Mouse (Mus musculus) hindbrain, embryonic 16.5 days (tissue): ENCODE measurements around the gene Ralgapb. TPM values are rescaled to one million over a fixed set of nuclear protein-coding genes. Genes with fewer than 3 reads are reported as not detected.

Experiments used
- ATAC-seq: fragments of 200-750 bp; cut with Nextera tagmentation; 2 replicates; pipeline ENCODE4 v1.8.0; 2017; ENCODE audit warnings: moderate TSS enrichment, moderate library complexity
- H3K27ac ChIP-seq: fragments of 300-500 bp; sonication (generic); 2 replicates; pipeline ENCODE4 v1.5.1; 2014; ENCODE audit warnings: low read depth, mild to moderate bottlenecking, control low read depth, low read length, moderate library complexity
- H3K27me3 ChIP-seq: fragments of 300-500 bp; sonication (generic); replicated peaks from 2 replicates; pipeline ENCODE4 v1.6.1; 2014; ENCODE audit warnings: low read length; ENCODE audit not compliant: control insufficient read depth, insufficient read depth
- H3K36me3 ChIP-seq: fragments of 300-500 bp; sonication (generic); 2 replicates; pipeline ENCODE4 v1.6.1; 2014; ENCODE audit warnings: mild to moderate bottlenecking, low read length, moderate library complexity, mixed read lengths; ENCODE audit not compliant: control insufficient read depth, insufficient read depth
- H3K4me1 ChIP-seq: fragments of 300-500 bp; sonication (generic); 2 replicates; pipeline ENCODE4 v1.6.1; 2014; ENCODE audit warnings: low read depth, low read length; ENCODE audit not compliant: control insufficient read depth, insufficient read depth
- H3K4me2 ChIP-seq: fragments of 300-500 bp; sonication (generic); 2 replicates; pipeline ENCODE4 v1.6.1; 2014; ENCODE audit warnings: mild to moderate bottlenecking, low read length, control low read depth, moderate library complexity
- H3K4me3 ChIP-seq: fragments of 300-500 bp; sonication (generic); 2 replicates; pipeline ENCODE4 v1.5.1; 2014; ENCODE audit warnings: mild to moderate bottlenecking, low read length, control low read depth, moderate library complexity
- H3K9ac ChIP-seq: fragments of 300-500 bp; sonication (generic); 2 replicates; pipeline ENCODE4 v1.6.1; 2014; ENCODE audit warnings: low read depth, mild to moderate bottlenecking, control low read depth, low read length, moderate library complexity
- H3K9me3 ChIP-seq: fragments of 300-500 bp; sonication (generic); 2 replicates; pipeline ENCODE4 v1.6.1; 2014; ENCODE audit warnings: mild to moderate bottlenecking, low read length, moderate library complexity; ENCODE audit not compliant: control insufficient read depth
- WGBS: fragments of 180-500 bp; shearing (Covaris S2); extraction: QIAGEN DNeasy Blood & Tissue Kit; methylation state at CpG from one replicate; pipeline ENCODE4 v1.1.7; 2014; 5-methylcytosine and 5-hydroxymethylcytosine counted together
- polyA plus RNA-seq: library from polyadenylated mRNA; unstranded; fragments of >200 nt; fragmentation: Nextera tagmentation; extraction: Ambion mirVana; gene quantifications from 2 replicates; pipeline ENCODE4 v1.2.1, GENCODE M21; 2015

The Ralgapb gene
- polyA plus RNA-seq = 19.1 and 21.7 TPM in 2 replicates

- Histone ChIP-seq H3K4me2 (peak within 1 kb of the TSS; percentile 93), H3K4me3 (peak within 1 kb of the TSS; percentile 70), H3K9ac (peak within 1 kb of the TSS; percentile 97), H3K9me3 (no peaks in the 10 kb centered on the region), H3K4me1 (peaks cover 17% of the 10 kb centered on the region), H3K36me3 (no peaks in the 10 kb centered on the region), H3K27ac (peak within 1 kb of the TSS; percentile 94), H3K27me3 (no peaks in the 10 kb centered on the region)
- under 1% methylated on average over 46 of the region's 46 CpGs for whole genome bisulfite sequencing
- ATAC-seq = peak; percentile 95
Observed at GRCm38 (mm10) chr2:158409595-158410021, at the start of gene Ralgapb. Ralgapb (plus strand) TSS chr2:158409848.

- Histone ChIP-seq H3K27ac (peak overlapping the region; percentile 73), H3K9me3 (no peaks in the 10 kb centered on the region), H3K4me1 (peaks cover 17% of the 10 kb centered on the region), H3K27me3 (no peaks in the 10 kb centered on the region), H3K36me3 (peaks cover 25% of the 10 kb centered on the region), H3K9ac (peak overlapping the region; percentile 86), H3K4me3 (peak overlapping the region; percentile 77), H3K4me2 (peak overlapping the region; percentile 90)
- peak; percentile 92 for ATAC-seq
- WGBS = under 1% methylated on average over 41 of the region's 41 CpGs
Observed at GRCm38 (mm10) chr2:158360873-158361677, 48.6 kb upstream of the Ralgapb start.

- ATAC-seq = peak; percentile 77
- 39% methylated on average over 8 of the region's 8 CpGs for WGBS
Observed at GRCm38 (mm10) chr2:158361678-158362320, 47.8 kb upstream of the Ralgapb start.

GRCm38 (mm10) chr2:158364175-158364574 is 45.5 kb upstream of the Ralgapb start:
- Histone ChIP-seq H3K27me3 (no peaks in the 10 kb centered on the region), H3K27ac (no peak overlapping the region), H3K9me3 (no peaks in the 10 kb centered on the region), H3K36me3 (peaks cover 3% of the 10 kb centered on the region), H3K4me1 (peaks cover 16% of the 10 kb centered on the region), H3K4me2 (no peak overlapping the region), H3K9ac (no peak overlapping the region), H3K4me3 (no peak overlapping the region)
- no peak for ATAC-seq
- WGBS = 88% methylated on average over 4 of the region's 4 CpGs

More at GRCm38 (mm10) chr2:158361678-158362320, 47.8 kb upstream of the Ralgapb start:
- Histone ChIP-seq H3K9me3 (no peaks in the 10 kb centered on the region), H3K4me3 (peak overlapping the region; percentile 77; the same call in 1 of the 2 replicates), H3K36me3 (peaks cover 23% of the 10 kb centered on the region), H3K4me1 (peaks cover 17% of the 10 kb centered on the region), H3K27ac (peak overlapping the region; percentile 64), H3K9ac (no peak overlapping the region), H3K4me2 (peak overlapping the region; percentile 40), H3K27me3 (no peaks in the 10 kb centered on the region)

- Histone ChIP-seq H3K36me3 (no peaks in the 10 kb centered on the region), H3K4me1 (peaks cover 5% of the 10 kb centered on the region), H3K4me2 (no peak overlapping the region), H3K4me3 (no peak overlapping the region), H3K9me3 (no peaks in the 10 kb centered on the region), H3K9ac (no peak overlapping the region), H3K27ac (no peak overlapping the region), H3K27me3 (no peaks in the 10 kb centered on the region)
- ATAC-seq = no peak
- 75% methylated on average over 12 of the region's 12 CpGs for WGBS
Observed at GRCm38 (mm10) chr2:158365099-158365850, 44.4 kb upstream of the Ralgapb start.

GRCm38 (mm10) chr2:158367654-158368053 is 42.0 kb upstream of the Ralgapb start:
- WGBS = 91% methylated on average over 5 of the region's 5 CpGs
- ATAC-seq = no peak
- Histone ChIP-seq H3K36me3 (no peaks in the 10 kb centered on the region), H3K27ac (no peak overlapping the region), H3K9ac (no peak overlapping the region), H3K4me3 (no peak overlapping the region), H3K9me3 (no peaks in the 10 kb centered on the region), H3K27me3 (no peaks in the 10 kb centered on the region), H3K4me1 (no peaks in the 10 kb centered on the region), H3K4me2 (no peak overlapping the region)

GRCm38 (mm10) chr2:158368313-158368712 is 41.3 kb upstream of the Ralgapb start:
- Histone ChIP-seq H3K36me3 (no peaks in the 10 kb centered on the region), H3K27me3 (no peaks in the 10 kb centered on the region), H3K4me1 (no peaks in the 10 kb centered on the region), H3K27ac (no peak overlapping the region), H3K9ac (no peak overlapping the region), H3K4me2 (no peak overlapping the region), H3K4me3 (no peak overlapping the region), H3K9me3 (no peaks in the 10 kb centered on the region)
- ATAC-seq = no peak
- 92% methylated on average over 8 of the region's 8 CpGs for WGBS

- no peaks in the 10 kb centered on the region for H3K4me1 ChIP-seq
- no peaks in the 10 kb centered on the region for H3K27me3 ChIP-seq
- no peak overlapping the region for H3K9ac ChIP-seq
- 81% methylated on average over 3 of the region's 3 CpGs for WGBS
- H3K9me3 ChIP-seq = no peaks in the 10 kb centered on the region
- no peak overlapping the region for H3K27ac ChIP-seq
- H3K36me3 ChIP-seq = no peaks in the 10 kb centered on the region
- H3K4me3 ChIP-seq = no peak overlapping the region
- no peak for ATAC-seq
- H3K4me2 ChIP-seq = no peak overlapping the region
Observed at GRCm38 (mm10) chr2:158369474-158370172, 40.0 kb upstream of the Ralgapb start.
